Mouse (Mus musculus): ENCODE measurements at regions not wholly inside any gene's neighbourhood (a gene's known extent, or its start where the extent isn't known, plus 50 kb on each side); places are given as distances from the start of the nearest gene placed in this dataset.

- Histone ChIP-seq H3K4me1 (ENCODE audit: control insufficient read depth, insufficient read depth, low read length) (no peaks in the 10 kb centered on the region), H3K9ac (ENCODE audit: low read depth, low read length) (no peak overlapping the region), H3K4me2 (no peak overlapping the region), H3K4me3 (ENCODE audit: low read depth, low read length) (no peak overlapping the region), H3K27ac (ENCODE audit: low read depth, low read length) (no peak overlapping the region), H3K27me3 (ENCODE audit: control insufficient read depth, insufficient read depth, low read length) (no peaks in the 10 kb centered on the region), H3K9me3 (replicated peaks; ENCODE audit: control insufficient read depth, low read length) (no peaks in the 10 kb centered on the region), H3K36me3 (ENCODE audit: control insufficient read depth, insufficient read depth, low read length) (no peaks in the 10 kb centered on the region)
- 76% methylated on average over 3 of the region's 3 CpGs for WGBS (ENCODE audit: insufficient replicate concordance)
- no peak for ATAC-seq (replicated peaks; ENCODE audit: insufficient number of reproducible peaks, low FRiP score, low TSS enrichment)
Observed at GRCm38 (mm10) chr10:118501571-118501970, 60.7 kb downstream of the Ifng start.

DNA sequence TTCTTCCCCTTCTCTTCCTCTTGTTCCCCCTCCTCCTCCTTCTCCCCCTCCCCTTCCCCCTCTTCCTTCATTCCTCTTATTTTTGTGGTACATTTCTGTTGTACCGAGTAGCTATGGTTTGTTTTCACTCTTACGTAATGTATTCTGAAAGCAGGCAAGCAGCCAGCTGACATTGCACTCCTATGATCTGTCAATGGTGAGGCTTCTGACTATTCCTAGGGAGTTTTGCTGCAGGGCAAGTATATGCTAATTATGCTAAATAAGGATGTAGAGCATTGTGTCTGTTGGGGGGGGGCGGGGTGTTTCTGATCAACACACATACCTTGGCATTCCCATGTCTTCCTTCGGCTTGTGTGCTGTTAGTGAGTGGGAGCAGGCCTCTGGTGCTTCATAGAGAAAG, 64.0 kb downstream of the Ifng start:
- Histone ChIP-seq H3K27me3 (ENCODE audit: control insufficient read depth, insufficient read depth, low read length) (no peaks in the 10 kb centered on the region), H3K4me3 (ENCODE audit: low read depth, low read length) (no peak overlapping the region), H3K27ac (ENCODE audit: low read depth, low read length) (no peak overlapping the region), H3K4me2 (no peak overlapping the region), H3K4me1 (ENCODE audit: control insufficient read depth, insufficient read depth, low read length) (0 out of 2 replicates have a peak, but pooled peaks cover 2% of the 10 kb centered on the region), H3K36me3 (ENCODE audit: control insufficient read depth, insufficient read depth, low read length) (no peaks in the 10 kb centered on the region), H3K9me3 (replicated peaks; ENCODE audit: control insufficient read depth, low read length) (no peaks in the 10 kb centered on the region), H3K9ac (ENCODE audit: low read depth, low read length) (no peak overlapping the region)
- ATAC-seq (replicated peaks; ENCODE audit: insufficient number of reproducible peaks, low FRiP score, low TSS enrichment) = no peak
- 61% methylated on average over 4 of the region's 4 CpGs for WGBS (ENCODE audit: insufficient replicate concordance)

DNA sequence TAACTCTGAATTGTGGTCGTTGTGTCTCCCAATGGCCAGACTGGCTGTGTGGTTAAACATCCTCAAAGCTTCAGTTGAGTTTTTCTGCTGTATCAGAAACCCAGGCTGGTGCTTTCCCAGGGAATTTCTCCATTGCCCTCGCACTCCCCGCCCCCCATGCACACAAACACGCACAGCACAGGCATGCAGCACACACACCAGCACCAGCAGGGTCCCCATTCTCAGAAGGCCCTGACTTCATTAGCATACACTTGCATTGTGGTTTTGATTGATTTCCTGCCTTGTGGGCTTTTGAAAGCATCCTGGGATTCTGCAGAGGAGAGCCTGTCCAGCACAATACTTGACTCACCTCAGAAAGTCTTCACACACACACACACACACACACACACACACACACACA, 65.3 kb downstream of the Ifng start:
- WGBS (ENCODE audit: insufficient replicate concordance) = 73% methylated on average over 4 of the region's 4 CpGs
- Histone ChIP-seq H3K4me1 (ENCODE audit: control insufficient read depth, insufficient read depth, low read length) (0 out of 2 replicates have a peak, but pooled peaks cover 2% of the 10 kb centered on the region), H3K4me3 (ENCODE audit: low read depth, low read length) (no peak overlapping the region), H3K4me2 (no peak overlapping the region), H3K27ac (ENCODE audit: low read depth, low read length) (no peak overlapping the region), H3K27me3 (ENCODE audit: control insufficient read depth, insufficient read depth, low read length) (no peaks in the 10 kb centered on the region), H3K36me3 (ENCODE audit: control insufficient read depth, insufficient read depth, low read length) (no peaks in the 10 kb centered on the region), H3K9me3 (replicated peaks; ENCODE audit: control insufficient read depth, low read length) (no peaks in the 10 kb centered on the region), H3K9ac (ENCODE audit: low read depth, low read length) (no peak overlapping the region)
- no peak for ATAC-seq (replicated peaks; ENCODE audit: insufficient number of reproducible peaks, low FRiP score, low TSS enrichment)

DNA sequence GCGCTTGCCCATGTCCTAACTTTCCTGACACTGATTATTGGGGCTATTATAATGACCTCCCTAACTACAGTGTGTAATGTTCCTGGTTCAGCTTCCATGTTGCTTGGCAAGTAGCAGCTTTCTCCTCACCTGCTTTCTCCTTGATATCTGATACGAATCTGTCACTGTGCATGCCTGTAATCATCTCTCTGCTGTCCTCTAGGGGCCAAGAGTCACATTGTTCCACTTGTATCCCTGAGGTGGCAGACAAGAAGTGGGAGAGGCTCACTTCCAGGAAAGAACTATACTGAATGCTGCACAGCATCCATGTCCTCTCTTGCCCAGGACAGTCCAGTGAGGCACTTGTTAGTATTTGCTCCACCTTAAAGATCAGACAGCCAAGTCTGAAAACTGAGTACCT, 66.8 kb downstream of the Ifng start:
- no peak for ATAC-seq (replicated peaks; ENCODE audit: insufficient number of reproducible peaks, low FRiP score, low TSS enrichment)
- Histone ChIP-seq H3K36me3 (ENCODE audit: control insufficient read depth, insufficient read depth, low read length) (no peaks in the 10 kb centered on the region), H3K4me2 (no peak overlapping the region), H3K9ac (ENCODE audit: low read depth, low read length) (no peak overlapping the region), H3K4me1 (ENCODE audit: control insufficient read depth, insufficient read depth, low read length) (0 out of 2 replicates have a peak, but pooled peaks cover 2% of the 10 kb centered on the region), H3K9me3 (replicated peaks; ENCODE audit: control insufficient read depth, low read length) (no peaks in the 10 kb centered on the region), H3K27me3 (ENCODE audit: control insufficient read depth, insufficient read depth, low read length) (no peaks in the 10 kb centered on the region), H3K4me3 (ENCODE audit: low read depth, low read length) (no peak overlapping the region), H3K27ac (ENCODE audit: low read depth, low read length) (no peak overlapping the region)
- WGBS (ENCODE audit: insufficient replicate concordance) = 51% methylated on average over 2 of the region's 2 CpGs

DNA sequence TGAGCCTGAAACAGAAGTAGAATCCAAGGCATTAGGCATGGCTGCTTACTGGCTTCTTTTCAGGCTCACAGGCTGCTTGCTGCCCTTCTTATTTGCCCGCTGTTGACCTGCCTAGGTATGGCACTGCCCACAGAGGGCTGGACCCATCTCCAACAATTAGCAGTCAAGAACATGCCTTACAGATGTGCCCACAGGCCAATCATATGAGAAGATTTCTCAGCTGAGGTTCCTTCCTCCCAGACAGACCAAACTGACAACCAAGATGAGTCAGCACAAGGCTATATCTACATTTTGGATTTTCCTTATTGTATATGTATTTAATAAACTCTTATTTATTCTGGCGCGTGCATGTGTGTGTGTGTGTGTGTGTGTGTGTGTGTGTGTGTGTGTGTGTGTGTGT, 76.0 kb downstream of the Ifng start:
- H3K9ac ChIP-seq (ENCODE audit: low read depth, low read length) = no peak overlapping the region
- no peak for ATAC-seq (replicated peaks; ENCODE audit: insufficient number of reproducible peaks, low FRiP score, low TSS enrichment)
- H3K4me1 ChIP-seq (ENCODE audit: control insufficient read depth, insufficient read depth, low read length) = no peaks in the 10 kb centered on the region
- no peaks in the 10 kb centered on the region for H3K27me3 ChIP-seq (ENCODE audit: control insufficient read depth, insufficient read depth, low read length)
- H3K4me3 ChIP-seq (ENCODE audit: low read depth, low read length) = no peak overlapping the region
- H3K27ac ChIP-seq (ENCODE audit: low read depth, low read length) = no peak overlapping the region
- H3K36me3 ChIP-seq (ENCODE audit: control insufficient read depth, insufficient read depth, low read length) = no peaks in the 10 kb centered on the region
- 80% methylated on average over 3 of the region's 3 CpGs for WGBS (ENCODE audit: insufficient replicate concordance)
- no peaks in the 10 kb centered on the region for H3K9me3 ChIP-seq (replicated peaks; ENCODE audit: control insufficient read depth, low read length)
- no peak overlapping the region for H3K4me2 ChIP-seq

- WGBS (ENCODE audit: insufficient replicate concordance) = 63% methylated on average over 2 of the region's 2 CpGs
- H3K4me1 ChIP-seq (ENCODE audit: control insufficient read depth, insufficient read depth, low read length) = no peaks in the 10 kb centered on the region
- no peak overlapping the region for H3K9ac ChIP-seq (ENCODE audit: low read depth, low read length)
- no peak overlapping the region for H3K4me2 ChIP-seq
- no peaks in the 10 kb centered on the region for H3K27me3 ChIP-seq (ENCODE audit: control insufficient read depth, insufficient read depth, low read length)
- H3K4me3 ChIP-seq (ENCODE audit: low read depth, low read length) = no peak overlapping the region
- H3K27ac ChIP-seq (ENCODE audit: low read depth, low read length) = no peak overlapping the region
- no peaks in the 10 kb centered on the region for H3K9me3 ChIP-seq (replicated peaks; ENCODE audit: control insufficient read depth, low read length)
- no peaks in the 10 kb centered on the region for H3K36me3 ChIP-seq (ENCODE audit: control insufficient read depth, insufficient read depth, low read length)
- no peak for ATAC-seq (replicated peaks; ENCODE audit: insufficient number of reproducible peaks, low FRiP score, low TSS enrichment)
Observed at GRCm38 (mm10) chr10:118517995-118518394, 77.1 kb downstream of the Ifng start.

DNA sequence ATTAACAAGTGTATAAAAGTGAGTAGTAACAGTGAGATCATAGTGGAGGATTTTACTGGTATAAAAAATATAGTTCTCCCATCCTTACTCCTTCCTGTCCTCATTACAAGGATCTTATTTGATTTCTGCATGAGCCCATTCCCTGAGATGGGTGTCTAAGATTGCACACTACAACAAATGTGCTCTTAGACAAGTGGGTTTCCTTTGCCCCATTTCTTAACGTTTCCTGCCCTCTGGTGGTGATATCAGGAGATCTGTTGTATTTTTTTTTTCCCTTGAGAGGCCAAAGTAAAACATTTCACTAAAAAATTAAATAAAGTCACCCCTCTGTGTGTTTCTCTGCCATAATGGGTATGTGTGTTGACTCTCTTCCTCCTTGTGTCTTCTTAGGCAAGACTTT, 105.1 kb downstream of the Ifng start:
- H3K27ac ChIP-seq (ENCODE audit: low read depth, low read length) = no peak overlapping the region
- no peaks in the 10 kb centered on the region for H3K27me3 ChIP-seq (ENCODE audit: control insufficient read depth, insufficient read depth, low read length)
- WGBS (ENCODE audit: insufficient replicate concordance) = 12% methylated on average over 1 of the region's 1 CpGs
- no peaks in the 10 kb centered on the region for H3K36me3 ChIP-seq (ENCODE audit: control insufficient read depth, insufficient read depth, low read length)
- H3K4me2 ChIP-seq = no peak overlapping the region
- H3K9me3 ChIP-seq (replicated peaks; ENCODE audit: control insufficient read depth, low read length) = no peaks in the 10 kb centered on the region
- no peak for ATAC-seq (replicated peaks; ENCODE audit: insufficient number of reproducible peaks, low FRiP score, low TSS enrichment)
- H3K4me3 ChIP-seq (ENCODE audit: low read depth, low read length) = no peak overlapping the region
- no peak overlapping the region for H3K9ac ChIP-seq (ENCODE audit: low read depth, low read length)
- H3K4me1 ChIP-seq (ENCODE audit: control insufficient read depth, insufficient read depth, low read length) = no peaks in the 10 kb centered on the region

DNA sequence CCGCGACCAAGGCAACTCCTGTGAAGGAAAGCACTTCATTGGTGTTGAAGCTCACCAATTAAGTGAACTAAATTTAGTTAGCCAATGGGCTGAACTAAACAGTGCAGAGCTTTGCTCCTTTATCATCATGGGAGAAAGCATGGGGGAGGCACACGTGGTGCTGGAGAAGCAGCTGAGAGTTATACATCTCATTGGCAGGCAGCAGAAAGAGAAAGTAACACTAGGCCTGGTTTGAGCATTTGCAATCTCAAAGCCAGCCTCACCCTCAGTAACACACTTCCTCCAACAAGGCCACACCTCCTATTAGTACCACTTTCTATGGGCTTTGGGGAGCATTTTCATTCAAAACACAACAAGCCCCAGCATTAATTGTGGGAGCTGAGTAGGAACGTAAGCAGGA, 109.4 kb downstream of the Ifng start:
- Histone ChIP-seq H3K9me3 (replicated peaks; ENCODE audit: control insufficient read depth, low read length) (no peaks in the 10 kb centered on the region), H3K4me2 (no peak overlapping the region), H3K4me1 (ENCODE audit: control insufficient read depth, insufficient read depth, low read length) (no peaks in the 10 kb centered on the region), H3K27ac (ENCODE audit: low read depth, low read length) (no peak overlapping the region), H3K36me3 (ENCODE audit: control insufficient read depth, insufficient read depth, low read length) (no peaks in the 10 kb centered on the region), H3K27me3 (ENCODE audit: control insufficient read depth, insufficient read depth, low read length) (no peaks in the 10 kb centered on the region), H3K4me3 (ENCODE audit: low read depth, low read length) (no peak overlapping the region), H3K9ac (ENCODE audit: low read depth, low read length) (no peak overlapping the region)
- WGBS (ENCODE audit: insufficient replicate concordance) = 61% methylated on average over 4 of the region's 4 CpGs
- ATAC-seq (replicated peaks; ENCODE audit: insufficient number of reproducible peaks, low FRiP score, low TSS enrichment) = no peak

GRCm38 (mm10) chr10:118558848-118559247, 118.0 kb downstream of the Ifng start:
- H3K36me3 ChIP-seq (ENCODE audit: control insufficient read depth, insufficient read depth, low read length) = no peaks in the 10 kb centered on the region
- H3K27me3 ChIP-seq (ENCODE audit: control insufficient read depth, insufficient read depth, low read length) = no peaks in the 10 kb centered on the region
- no peak overlapping the region for H3K9ac ChIP-seq (ENCODE audit: low read depth, low read length)
- no peaks in the 10 kb centered on the region for H3K9me3 ChIP-seq (replicated peaks; ENCODE audit: control insufficient read depth, low read length)
- ATAC-seq (replicated peaks; ENCODE audit: insufficient number of reproducible peaks, low FRiP score, low TSS enrichment) = no peak
- H3K4me3 ChIP-seq (ENCODE audit: low read depth, low read length) = no peak overlapping the region
- H3K4me2 ChIP-seq = no peak overlapping the region
- H3K27ac ChIP-seq (ENCODE audit: low read depth, low read length) = no peak overlapping the region
- 61% methylated on average over 6 of the region's 6 CpGs for WGBS (ENCODE audit: insufficient replicate concordance)
- no peaks in the 10 kb centered on the region for H3K4me1 ChIP-seq (ENCODE audit: control insufficient read depth, insufficient read depth, low read length)
